Mouse (Mus musculus) lung, postnatal 0 days (tissue): ENCODE results near the gene Dnmbp.

Source experiments
- CTCF ChIP-seq: IDR thresholded peaks from 2 replicates; pipeline ENCODE4 v1.5.1; 2016; ENCODE audit warnings: antibody characterized with exemption, mild to moderate bottlenecking
- EP300 ChIP-seq: IDR thresholded peaks from 2 replicates; pipeline ENCODE4 v1.6.1; 2016; ENCODE audit warnings: antibody characterized with exemption, mild to moderate bottlenecking, control low read depth

- TF ChIP-seq CTCF (no peak), EP300 (no peak)
Measured at GRCm38 (mm10) chr19:43826855-43827254, 113.1 kb downstream of the Dnmbp start.
